Mouse (Mus musculus) bone marrow macrophage, adult 2 months (primary cell): ENCODE data around the gene Mansc1.

Experiments
- CTCF ChIP-seq: IDR thresholded peaks from 2 replicates; pipeline ENCODE4 v1.5.1; 2012; ENCODE audit warnings: low read depth, mild to moderate bottlenecking, low read length, moderate library complexity
- POLR2A ChIP-seq: IDR thresholded peaks from 2 replicates; pipeline ENCODE4 v1.6.1; 2012; ENCODE audit warnings: mild to moderate bottlenecking, low read depth, low read length, borderline replicate concordance

DNA sequence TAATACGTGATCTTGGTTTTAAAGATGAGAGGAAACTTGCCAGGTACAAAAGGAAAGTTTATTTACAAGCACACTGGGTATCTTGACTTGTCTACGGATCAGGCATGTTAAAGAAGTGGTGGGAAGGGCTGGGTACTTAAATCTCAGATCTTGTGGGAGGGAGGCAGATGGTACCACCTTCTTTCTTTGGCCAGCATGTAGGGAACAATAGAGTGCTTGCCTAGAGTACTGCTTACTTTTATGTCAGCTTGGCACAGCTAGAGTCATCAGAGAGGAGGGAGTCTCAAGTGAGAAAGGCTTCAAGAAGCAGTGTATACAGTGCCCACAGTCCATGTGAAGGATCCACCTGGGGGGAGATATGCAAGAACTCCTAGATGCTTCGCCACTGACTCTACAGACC is 27.1 kb downstream of the Mansc1 start:
- TF ChIP-seq CTCF (no peak), POLR2A (no peak)
